Mouse (Mus musculus) myocyte (in vitro differentiated cells): Measurements from ENCODE around the gene Mtmr12. TPM values are rescaled to one million over a fixed set of nuclear protein-coding genes. Genes with fewer than 3 reads are reported as not detected.

Experiments
- H3K27me3 ChIP-seq: one replicate; pipeline ENCODE4 v1.6.1; 2011; ENCODE audit not compliant: control insufficient read depth, insufficient read depth, insufficient read length
- H3K36me3 ChIP-seq: one replicate; pipeline ENCODE4 v1.6.1; 2011; ENCODE audit not compliant: control insufficient read depth, insufficient read depth
- H3K4me2 ChIP-seq: one replicate; pipeline ENCODE4 v1.6.1; 2011; ENCODE audit warnings: low read depth, control low read depth
- H3K4me3 ChIP-seq: one replicate; pipeline ENCODE4 v1.5.1; 2011; ENCODE audit warnings: mild to moderate bottlenecking, control low read depth, moderate library complexity
- H3K79me2 ChIP-seq: one replicate; pipeline ENCODE4 v1.6.1; 2011; ENCODE audit not compliant: control insufficient read depth, insufficient read depth
- H3ac ChIP-seq: one replicate; pipeline ENCODE4 v1.6.1; 2011; ENCODE audit not compliant: control insufficient read depth, insufficient read length
- CEBPB ChIP-seq: IDR thresholded peaks from 2 replicates; pipeline ENCODE4 v1.6.1; 2011; ENCODE audit warnings: mild to moderate bottlenecking, moderate library complexity; ENCODE audit not compliant: poor library complexity, insufficient read depth, severe bottlenecking
- E2F4 ChIP-seq: IDR thresholded peaks from one replicate; pipeline ENCODE4 v1.6.1; 2011; ENCODE audit warnings: mild to moderate bottlenecking, control low read depth, moderate library complexity; ENCODE audit not compliant: insufficient read depth
- MAX ChIP-seq: IDR thresholded peaks from one replicate; pipeline ENCODE4 v1.6.1; 2011; ENCODE audit warnings: low read depth, mild to moderate bottlenecking, control low read depth
- MYOD1 ChIP-seq, 3 experiments: IDR thresholded peaks; one replicate each; pipeline ENCODE4 v1.6.1; 2011; ENCODE audit warnings: control low read depth in 2 of 3, low read depth in 2 of 3, mild to moderate bottlenecking in 2 of 3, moderate library complexity in 1 of 3; ENCODE audit not compliant: insufficient read length in 2 of 3, control insufficient read depth in 1 of 3
- MYOG ChIP-seq, 3 experiments: IDR thresholded peaks; one replicate each; pipeline ENCODE4 v1.6.1; 2011; ENCODE audit warnings: control low read depth in 2 of 3, low read depth in 2 of 3, mild to moderate bottlenecking in 2 of 3; ENCODE audit not compliant: insufficient read length in 2 of 3, control insufficient read depth in 1 of 3, insufficient read depth in 1 of 3
- POLR2A ChIP-seq: IDR thresholded peaks from one replicate; pipeline ENCODE4 v1.6.1; 2011; ENCODE audit warnings: low read depth, mild to moderate bottlenecking, control low read depth, moderate library complexity; ENCODE audit not compliant: insufficient read length
- POLR2AphosphoS2 ChIP-seq: IDR thresholded peaks from one replicate; pipeline ENCODE4 v1.6.1; 2011; ENCODE audit warnings: low read depth, control low read depth; ENCODE audit not compliant: insufficient read length
- REST ChIP-seq: IDR thresholded peaks from one replicate; pipeline ENCODE4 v1.6.1; 2011; ENCODE audit warnings: mild to moderate bottlenecking, control low read depth, moderate library complexity; ENCODE audit not compliant: insufficient read depth, insufficient read length
- SRF ChIP-seq: IDR thresholded peaks from one replicate; pipeline ENCODE4 v1.6.1; 2011; ENCODE audit warnings: low read depth; ENCODE audit not compliant: control insufficient read depth, insufficient read length
- TCF12 ChIP-seq: IDR thresholded peaks from one replicate; pipeline ENCODE4 v1.6.1; 2011; ENCODE audit warnings: mild to moderate bottlenecking, control low read depth; ENCODE audit not compliant: poor library complexity, insufficient read depth, severe bottlenecking
- TCF3 ChIP-seq: IDR thresholded peaks from one replicate; pipeline ENCODE4 v1.6.1; 2011; ENCODE audit warnings: low read depth, control low read depth; ENCODE audit not compliant: insufficient read length
- USF1 ChIP-seq: IDR thresholded peaks from one replicate; pipeline ENCODE4 v1.6.1; 2011; ENCODE audit warnings: low read depth, mild to moderate bottlenecking, control low read depth, moderate library complexity
- polyA plus RNA-seq: library from polyadenylated mRNA; unstranded; fragments of >200 nt; fragmentation: generic; extraction: Trizol; gene quantifications from one replicate; pipeline ENCODE4 v1.2.1, GENCODE M21; 2012; ENCODE audit warnings: missing spikeins

The Mtmr12 gene
- polyA plus RNA-seq, 1 experiment, result 6.2 TPM

DNA sequence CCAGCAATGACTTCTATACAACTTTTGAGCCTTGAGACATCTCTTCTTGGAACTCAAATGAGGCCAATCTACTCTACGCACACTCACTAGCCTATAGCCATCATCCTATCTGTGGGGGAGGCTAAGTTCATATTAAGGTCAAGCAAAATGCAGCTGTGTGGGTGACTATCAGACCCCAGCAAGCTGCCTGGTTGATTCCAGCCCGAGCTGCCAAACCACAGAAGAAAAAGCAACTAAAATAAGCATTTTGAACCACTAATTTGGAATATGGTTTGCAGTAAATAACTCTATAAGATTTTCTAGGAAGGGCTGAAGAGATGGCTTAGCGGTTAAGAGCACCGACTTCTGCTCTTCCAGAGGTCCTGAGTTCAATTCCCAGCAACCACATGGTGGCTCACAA lies 105.8 kb downstream of the Mtmr12 start:
- Histone ChIP-seq H3ac (no peak overlapping the region), H3K4me3 (no peak overlapping the region), H3K79me2 (no peaks in the 10 kb centered on the region), H3K4me2 (no peak overlapping the region), H3K27me3 (no peaks in the 10 kb centered on the region), H3K36me3 (no peaks in the 10 kb centered on the region)
- TF ChIP-seq REST, result no peak
- TF ChIP-seq MYOG (IDR thresholded peaks at IDR 0.05; ENCODE audit: control insufficient read depth in 1 of 3, insufficient read depth in 1 of 3, insufficient read length in 2 of 3, low read depth in 2 of 3), result no peak
- no peak for TF ChIP-seq SRF
- no peak for TF ChIP-seq MAX
- TF ChIP-seq TCF12, result no peak
- TF ChIP-seq CEBPB, result no peak
- no peak for TF ChIP-seq USF1
- no peak for TF ChIP-seq POLR2AphosphoS2
- no peak for TF ChIP-seq POLR2A

DNA sequence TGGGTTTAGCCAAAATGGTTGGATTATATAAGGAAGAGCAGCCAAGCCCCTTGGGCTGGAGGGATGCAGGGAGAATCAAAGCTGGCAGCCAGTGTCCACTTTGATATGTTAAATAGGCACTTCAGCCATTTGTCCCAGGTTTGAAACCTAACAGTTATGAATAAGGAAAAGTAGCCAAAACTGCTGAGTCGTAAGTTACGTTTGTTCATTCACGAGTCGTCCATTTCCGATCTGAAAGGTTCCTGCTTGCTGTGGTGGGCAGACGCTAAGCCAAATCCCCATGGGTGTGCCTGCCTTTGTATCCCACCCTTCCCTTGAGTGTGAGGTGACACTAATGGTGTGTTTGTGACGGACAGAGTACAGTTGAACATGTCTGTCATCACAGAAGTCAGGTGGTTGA lies 106.6 kb downstream of the Mtmr12 start:
- no peaks in the 10 kb centered on the region for H3K79me2 ChIP-seq
- H3K36me3 ChIP-seq, result no peaks in the 10 kb centered on the region
- H3ac ChIP-seq, result no peak overlapping the region
- H3K27me3 ChIP-seq, result no peaks in the 10 kb centered on the region
- no peak for TF ChIP-seq E2F4
- no peak for TF ChIP-seq SRF
- no peak for TF ChIP-seq TCF3
- TF ChIP-seq CEBPB, result no peak
- no peak for TF ChIP-seq POLR2AphosphoS2
- no peak for TF ChIP-seq USF1
- TF ChIP-seq TCF12, result no peak
- TF ChIP-seq MYOG (IDR thresholded peaks at IDR 0.05; ENCODE audit: control insufficient read depth in 1 of 3, insufficient read depth in 1 of 3, insufficient read length in 2 of 3, low read depth in 2 of 3), result no peak
- TF ChIP-seq POLR2A, result no peak
- TF ChIP-seq MYOD1 (IDR thresholded peaks at IDR 0.05; ENCODE audit: control insufficient read depth in 1 of 3, insufficient read length in 2 of 3, low read depth in 2 of 3), result no peak
- no peak for TF ChIP-seq REST
- no peak for TF ChIP-seq MAX
- no peak overlapping the region for H3K4me3 ChIP-seq
- no peak overlapping the region for H3K4me2 ChIP-seq

DNA sequence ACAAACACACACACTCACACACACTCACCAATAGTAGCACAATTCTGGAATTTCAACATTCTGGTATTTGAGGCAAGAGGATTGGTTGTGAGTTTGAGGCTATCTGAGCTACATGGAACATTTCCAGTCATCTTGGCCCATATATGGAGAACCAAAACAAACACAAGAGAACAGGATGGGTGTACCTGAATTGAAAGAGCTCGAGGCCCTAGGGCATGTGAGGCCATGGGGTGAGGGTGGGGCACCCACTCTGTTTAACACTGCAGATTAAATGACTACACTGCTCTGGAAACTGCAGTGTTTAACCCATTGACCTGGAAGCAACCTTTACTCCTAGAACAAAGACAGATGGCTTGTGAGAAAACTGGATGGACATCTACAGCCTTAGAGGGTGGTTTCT lies 108.4 kb downstream of the Mtmr12 start:
- H3K79me2 ChIP-seq, result no peaks in the 10 kb centered on the region
- no peak overlapping the region for H3K4me3 ChIP-seq
- no peak for TF ChIP-seq E2F4
- H3ac ChIP-seq, result no peak overlapping the region
- no peaks in the 10 kb centered on the region for H3K36me3 ChIP-seq
- H3K4me2 ChIP-seq, result no peak overlapping the region
- H3K27me3 ChIP-seq, result no peaks in the 10 kb centered on the region

DNA sequence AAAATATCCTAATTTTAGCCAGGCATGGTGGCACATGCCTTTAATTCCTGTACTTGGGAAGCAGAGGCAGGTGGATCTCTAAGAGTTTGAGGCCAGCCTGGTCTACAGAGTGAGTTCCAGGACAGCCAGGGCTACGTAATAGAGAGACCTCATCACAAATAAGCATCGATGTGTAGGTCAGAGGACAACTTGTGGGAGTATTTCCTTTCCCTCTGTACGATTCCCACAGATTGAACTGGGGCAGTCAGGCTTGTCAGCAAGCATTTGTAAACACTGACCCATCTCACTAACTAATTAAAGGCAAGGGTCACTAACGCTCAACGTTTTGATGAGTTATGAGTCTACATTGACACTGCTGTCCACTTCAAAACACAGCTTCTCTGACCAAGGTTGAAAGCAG lies 109.8 kb downstream of the Mtmr12 start:
- no peaks in the 10 kb centered on the region for H3K36me3 ChIP-seq
- H3K79me2 ChIP-seq, result no peaks in the 10 kb centered on the region
- H3ac ChIP-seq, result no peak overlapping the region
- TF ChIP-seq POLR2A, result no peak
- no peak for TF ChIP-seq USF1
- TF ChIP-seq MYOG (IDR thresholded peaks at IDR 0.05; ENCODE audit: control insufficient read depth in 1 of 3, insufficient read depth in 1 of 3, insufficient read length in 2 of 3, low read depth in 2 of 3), result no peak
- no peak for TF ChIP-seq MYOD1 (IDR thresholded peaks at IDR 0.05; ENCODE audit: control insufficient read depth in 1 of 3, insufficient read length in 2 of 3, low read depth in 2 of 3)
- TF ChIP-seq MAX, result no peak
- no peak for TF ChIP-seq TCF12
- no peak for TF ChIP-seq REST
- TF ChIP-seq SRF, result no peak
- no peak for TF ChIP-seq TCF3
- no peak for TF ChIP-seq POLR2AphosphoS2
- H3K4me2 ChIP-seq, result no peak overlapping the region
- no peak overlapping the region for H3K4me3 ChIP-seq
- H3K27me3 ChIP-seq, result no peaks in the 10 kb centered on the region

DNA sequence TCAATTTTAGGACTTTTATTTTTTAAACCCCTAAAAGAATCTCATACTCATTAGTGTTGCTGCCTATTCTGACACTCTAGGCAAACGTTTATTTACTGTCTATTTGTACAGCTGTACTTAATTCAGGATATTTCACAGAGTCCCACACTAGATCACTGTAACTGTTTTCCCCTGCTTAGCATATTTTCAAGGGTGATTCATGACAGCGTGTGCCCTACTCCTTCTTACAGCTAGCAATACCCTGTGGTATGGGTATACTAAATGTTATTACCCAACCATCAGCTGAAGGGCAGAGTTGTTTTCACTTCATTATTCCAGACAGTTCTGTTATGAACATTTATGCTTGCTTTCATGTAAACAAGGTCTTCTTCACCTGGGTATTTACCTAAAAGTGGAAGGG lies 111.2 kb downstream of the Mtmr12 start:
- no peak for TF ChIP-seq POLR2AphosphoS2
- no peak for TF ChIP-seq MYOD1 (IDR thresholded peaks at IDR 0.05; ENCODE audit: control insufficient read depth in 1 of 3, insufficient read length in 2 of 3, low read depth in 2 of 3)
- no peak for TF ChIP-seq SRF
- no peak for TF ChIP-seq MYOG (IDR thresholded peaks at IDR 0.05; ENCODE audit: control insufficient read depth in 1 of 3, insufficient read depth in 1 of 3, insufficient read length in 2 of 3, low read depth in 2 of 3)
- no peak for TF ChIP-seq POLR2A
- no peak for TF ChIP-seq CEBPB
- no peak for TF ChIP-seq USF1
- TF ChIP-seq TCF3, result no peak
- TF ChIP-seq REST, result no peak
- TF ChIP-seq MAX, result no peak
- TF ChIP-seq TCF12, result no peak
- no peak for TF ChIP-seq E2F4
- no peaks in the 10 kb centered on the region for H3K79me2 ChIP-seq
- no peaks in the 10 kb centered on the region for H3K27me3 ChIP-seq
- H3K36me3 ChIP-seq, result no peaks in the 10 kb centered on the region
- H3K4me2 ChIP-seq, result no peak overlapping the region
- no peak overlapping the region for H3ac ChIP-seq
- H3K4me3 ChIP-seq, result no peak overlapping the region
